Mouse (Mus musculus) G1E (cell line): ENCODE results near the gene Pdha1. TPM values are rescaled to one million over a fixed set of nuclear protein-coding genes. Genes with fewer than 3 reads are reported as not detected.

ENCODE experiments used
- ATAC-seq: 2 replicates; pipeline ENCODE4 v1.8.0; 2016; ENCODE audit warnings: mild to moderate bottlenecking; ENCODE audit not compliant: insufficient number of reproducible peaks, poor library complexity, low FRiP score, severe bottlenecking; ENCODE audit errors: extremely low read depth
- DNase-seq: peaks from one replicate; pipeline ENCODE4 v3.0.0; 2012; ENCODE audit warnings: low spot score
- H3K27me3 ChIP-seq: 2 replicates; pipeline ENCODE4 v1.6.1; 2012; ENCODE audit warnings: mild to moderate bottlenecking, low read length, inconsistent platforms; ENCODE audit not compliant: insufficient read depth
- H3K36me3 ChIP-seq: replicated peaks from 2 replicates; pipeline ENCODE3; 2012; ENCODE audit warnings: mild to moderate bottlenecking, inconsistent platforms
- H3K4me1 ChIP-seq: 2 replicates; pipeline ENCODE4 v1.6.1; 2012; ENCODE audit warnings: low read depth, low read length, inconsistent platforms, mixed read lengths; ENCODE audit not compliant: insufficient read depth
- H3K4me3 ChIP-seq: 2 replicates; pipeline ENCODE4 v1.5.1; 2012; ENCODE audit warnings: low read depth, mild to moderate bottlenecking, inconsistent platforms, low read length, moderate library complexity, mixed read lengths
- H3K9me3 ChIP-seq: replicated peaks from 2 replicates; pipeline ENCODE4 v1.6.1; 2012; ENCODE audit warnings: inconsistent platforms
- CTCF ChIP-seq: IDR thresholded peaks from 2 replicates; pipeline ENCODE4 v1.5.1; 2012; ENCODE audit warnings: low read depth, low read length, inconsistent platforms, mixed read lengths
- GATA1 ChIP-seq: IDR thresholded peaks from 2 replicates; pipeline ENCODE4 v1.6.1; 2012; ENCODE audit warnings: borderline replicate concordance, low read length, inconsistent platforms, mixed read lengths
- GATA2 ChIP-seq: IDR thresholded peaks from 2 replicates; pipeline ENCODE4 v1.6.1; 2012; ENCODE audit warnings: low read depth, low read length, inconsistent platforms, borderline replicate concordance
- POLR2AphosphoS5 ChIP-seq: IDR thresholded peaks from 2 replicates; pipeline ENCODE4 v1.6.1; 2012; ENCODE audit warnings: low read depth, low read length, inconsistent platforms; ENCODE audit not compliant: insufficient replicate concordance
- TAL1 ChIP-seq: conservative IDR thresholded peaks from 2 replicates; pipeline ENCODE4 v1.6.1; 2012; ENCODE audit warnings: low read depth, low read length, inconsistent platforms, mixed read lengths
- polyA plus RNA-seq: library from polyadenylated mRNA; stranded (reverse); fragments of >175 nt; gene quantifications from 2 replicates; pipeline ENCODE4 v1.2.3, GENCODE M21; 2012
- total RNA-seq, 2 experiments: library from RNA; stranded (forward) in 1 of 2; stranded (reverse) in 1 of 2; fragments of 200-1000 nt in 1 of 2; fragments of >200 nt in 1 of 2; fragmentation: Nextera tagmentation in 1 of 2; gene quantifications; 2 replicates each; pipeline ENCODE4 v1.2.3; 2014 to 2017

The Pdha1 gene
- total and polyA plus RNA-seq, 3 experiments: 14.0 to 124 (median 107) TPM

- Histone ChIP-seq H3K9me3 (no peaks in the 10 kb centered on the region), H3K27me3 (peaks cover 2% of the 10 kb centered on the region; the same call in 1 of the 2 replicates), H3K4me3 (no peak overlapping the region), H3K4me1 (no peaks in the 10 kb centered on the region), H3K36me3 (no peaks in the 10 kb centered on the region)
- TF ChIP-seq GATA2 (no peak), POLR2AphosphoS5 (no peak), CTCF (no peak)
- DNase-seq (no peak), ATAC-seq (no peak)
These were observed 15.1 kb upstream of the Pdha1 start for GRCm38 (mm10) chrX:160153147-160153815.

- TF ChIP-seq CTCF (no peak), TAL1 (no peak), POLR2AphosphoS5 (no peak)
- no peak for DNase-seq
- H3K27me3 ChIP-seq: peaks cover 2% of the 10 kb centered on the region; the same call in 1 of the 2 replicates
- no peaks in the 10 kb centered on the region for H3K36me3 ChIP-seq
- no peak for ATAC-seq
- no peak overlapping the region for H3K4me3 ChIP-seq
- H3K4me1 ChIP-seq: no peaks in the 10 kb centered on the region
- H3K9me3 ChIP-seq: no peaks in the 10 kb centered on the region
These were observed 10.6 kb upstream of the Pdha1 start for GRCm38 (mm10) chrX:160148859-160149258.

- TF ChIP-seq GATA2 (no peak), CTCF (no peak)
- no peaks in the 10 kb centered on the region for H3K4me1 ChIP-seq
- no peak for DNase-seq
- no peak overlapping the region for H3K4me3 ChIP-seq
- no peaks in the 10 kb centered on the region for H3K36me3 ChIP-seq
- H3K9me3 ChIP-seq: no peaks in the 10 kb centered on the region
- no peak for ATAC-seq
- peaks cover 2% of the 10 kb centered on the region; the same call in 1 of the 2 replicates for H3K27me3 ChIP-seq
These were observed 9.2 kb upstream of the Pdha1 start for GRCm38 (mm10) chrX:160147406-160147805.

- peaks cover 2% of the 10 kb centered on the region; the same call in 1 of the 2 replicates for H3K27me3 ChIP-seq
- no peak overlapping the region for H3K4me3 ChIP-seq
- DNase-seq: no peak
- no peaks in the 10 kb centered on the region for H3K36me3 ChIP-seq
- ATAC-seq: no peak
- TF ChIP-seq TAL1 (no peak), CTCF (no peak), GATA2 (no peak), POLR2AphosphoS5 (no peak), GATA1 (no peak)
- no peaks in the 10 kb centered on the region for H3K9me3 ChIP-seq
- no peaks in the 10 kb centered on the region for H3K4me1 ChIP-seq
These were observed 8.6 kb upstream of the Pdha1 start for GRCm38 (mm10) chrX:160146806-160147205.

- DNase-seq: no peak
- no peak for ATAC-seq
- H3K4me1 ChIP-seq: peaks cover 6% of the 10 kb centered on the region; the same call in 1 of the 2 replicates
- peaks cover 15% of the 10 kb centered on the region for H3K36me3 ChIP-seq
- H3K4me3 ChIP-seq: peak overlapping the region; percentile 78
- no peak for TF ChIP-seq CTCF
- TF ChIP-seq GATA1: no peak
- no peak for TF ChIP-seq POLR2AphosphoS5
- no peak for TF ChIP-seq TAL1
- no peak for TF ChIP-seq GATA2
- H3K27me3 ChIP-seq: no peaks in the 10 kb centered on the region
- H3K9me3 ChIP-seq: no peaks in the 10 kb centered on the region
These were observed 894 bp downstream of the Pdha1 start for GRCm38 (mm10) chrX:160137177-160137860.

GRCm38 (mm10) chrX:160136153-160136552, 2.1 kb downstream of the Pdha1 start:
- ATAC-seq: no peak
- H3K4me3 ChIP-seq: peak overlapping the region; percentile 48; the same call in 1 of the 2 replicates
- H3K4me1 ChIP-seq: peaks cover 8% of the 10 kb centered on the region; the same call in 1 of the 2 replicates
- H3K27me3 ChIP-seq: no peaks in the 10 kb centered on the region
- TF ChIP-seq GATA2 (no peak), POLR2AphosphoS5 (no peak)
- DNase-seq: no peak
- H3K36me3 ChIP-seq: peaks cover 26% of the 10 kb centered on the region
- no peaks in the 10 kb centered on the region for H3K9me3 ChIP-seq
